In genomic region chr9:65120935-65121334, GRCm38 (mm10) we compare ENCODE assay signal across 8 mouse cellular contexts. TPM values are rescaled to one million over a fixed set of nuclear protein-coding genes. Genes with fewer than 3 reads are reported as not detected.
A peak's percentile ranks its signal among the peaks of the same experiment; 100 is the strongest.
DNase-seq lines count a peak whose midpoint lies in the region; ATAC-seq and TF ChIP-seq lines count a peak whose summit lies in the region.

No protein-coding gene starts in this region.

- no peak overlapping the region for H3K27ac ChIP-seq in cortical plate, adult 2 months (ENCODE audit: insufficient read depth, low read length)
- H3K27ac ChIP-seq in kidney, postnatal 0 days, result no peak overlapping the region
- no peak overlapping the region for H3K27ac ChIP-seq in liver, embryonic 11.5 days (ENCODE audit: low read depth, low read length)
- H3K27ac ChIP-seq in neural tube, embryonic 11.5 days (ENCODE audit: low read depth, low read length), result no peak overlapping the region
- no peak overlapping the region for H3K27ac ChIP-seq in testis, adult 2 months (ENCODE audit: control insufficient read depth, insufficient read depth, low read depth, low read length)

- DNase-seq in 3T3-L1 (ENCODE audit: low read depth, low spot score), result peak; percentile 72
- peak; percentile 84 for DNase-seq in R1 (ENCODE audit: low read depth, low spot score)
- peak; percentile 48 for DNase-seq in gastrocnemius, postnatal 25 days
- peak; percentile 91 for DNase-seq in kidney, postnatal 0 days (ENCODE audit: low spot score)
- peak; percentile 53 for DNase-seq in liver, embryonic 11.5 days (ENCODE audit: low spot score)
- DNase-seq in neural tube, embryonic 11.5 days (ENCODE audit: low spot score), result peak; percentile 77

- H3K27me3 ChIP-seq in kidney, postnatal 0 days (ENCODE audit: insufficient read depth, low read length), result 0 out of 2 replicates have a peak, but pooled peaks cover 9% of the 10 kb centered on the region
- H3K27me3 ChIP-seq in liver, embryonic 11.5 days (replicated peaks; ENCODE audit: control insufficient read depth, insufficient read depth, low read length), result peaks cover 39% of the 10 kb centered on the region
- 0 out of 2 replicates have a peak, but pooled peaks cover 6% of the 10 kb centered on the region for H3K27me3 ChIP-seq in neural tube, embryonic 11.5 days (ENCODE audit: control insufficient read depth, insufficient read depth, low read length)
- H3K27me3 ChIP-seq in testis, adult 2 months (ENCODE audit: control insufficient read depth, insufficient read depth, low read length), result no peaks in the 10 kb centered on the region; the same call in 1 of the 2 replicates

- TF ChIP-seq POLR2A in cortical plate, adult 2 months (IDR thresholded peaks at IDR 0.05; ENCODE audit: extremely low read depth, insufficient read depth, low read length), result no peak
- no peak for TF ChIP-seq POLR2A in testis, adult 2 months (IDR thresholded peaks at IDR 0.05; ENCODE audit: control insufficient read depth, low read depth, low read length)

- no peaks in the 10 kb centered on the region for H3K9me3 ChIP-seq in kidney, postnatal 0 days (replicated peaks; ENCODE audit: low read length)
- H3K9me3 ChIP-seq in liver, embryonic 11.5 days (ENCODE audit: control insufficient read depth, low read length), result no peaks in the 10 kb centered on the region
- no peaks in the 10 kb centered on the region for H3K9me3 ChIP-seq in neural tube, embryonic 11.5 days (ENCODE audit: control insufficient read depth, low read length)

- peak; percentile 90 for TF ChIP-seq CTCF in cortical plate, adult 2 months (IDR thresholded peaks at IDR 0.05; ENCODE audit: extremely low read depth, insufficient read depth, low read length)
- peak; percentile 95 for TF ChIP-seq CTCF in kidney, postnatal 0 days (IDR thresholded peaks at IDR 0.05; ENCODE audit: low read depth)
- peak; percentile 72; the same call in 1 of the 2 replicates for TF ChIP-seq CTCF in testis, adult 2 months (IDR thresholded peaks at IDR 0.05; ENCODE audit: control insufficient read depth, insufficient read depth, insufficient replicate concordance, low read depth, low read length)

- H3K9ac ChIP-seq in kidney, postnatal 0 days (ENCODE audit: low read depth, low read length), result no peak overlapping the region
- no peak overlapping the region for H3K9ac ChIP-seq in liver, embryonic 11.5 days (ENCODE audit: low read depth, low read length)
- no peak overlapping the region for H3K9ac ChIP-seq in neural tube, embryonic 11.5 days (ENCODE audit: low read length)

- H3K4me3 ChIP-seq in cortical plate, adult 2 months (ENCODE audit: insufficient read depth, low read length), result no peak overlapping the region
- no peak overlapping the region for H3K4me3 ChIP-seq in kidney, postnatal 0 days (replicated peaks; ENCODE audit: low read depth, low read length)
- no peak overlapping the region for H3K4me3 ChIP-seq in liver, embryonic 11.5 days (ENCODE audit: low read depth, low read length)
- H3K4me3 ChIP-seq in neural tube, embryonic 11.5 days (ENCODE audit: low read depth, low read length), result no peak overlapping the region
- no peak overlapping the region for H3K4me3 ChIP-seq in testis, adult 2 months (ENCODE audit: control insufficient read depth, low read depth, low read length)

- H3K4me1 ChIP-seq in cortical plate, adult 2 months (ENCODE audit: control insufficient read depth, insufficient read depth, low read length), result no peaks in the 10 kb centered on the region
- no peaks in the 10 kb centered on the region for H3K4me1 ChIP-seq in kidney, postnatal 0 days (replicated peaks; ENCODE audit: insufficient read depth, low read length)
- H3K4me1 ChIP-seq in liver, embryonic 11.5 days (replicated peaks; ENCODE audit: control insufficient read depth, insufficient read depth, low read length), result no peaks in the 10 kb centered on the region; the same call in none of the 2 replicates
- H3K4me1 ChIP-seq in neural tube, embryonic 11.5 days (ENCODE audit: control insufficient read depth, insufficient read depth, low read length), result peaks cover 4% of the 10 kb centered on the region; the same call in 1 of the 2 replicates
- peaks cover 8% of the 10 kb centered on the region for H3K4me1 ChIP-seq in testis, adult 2 months (ENCODE audit: control insufficient read depth, insufficient read depth, low read length)

- H3K36me3 ChIP-seq in kidney, postnatal 0 days (ENCODE audit: insufficient read depth, low read length), result no peaks in the 10 kb centered on the region
- 0 out of 2 replicates have a peak, but pooled peaks cover 2% of the 10 kb centered on the region for H3K36me3 ChIP-seq in liver, embryonic 11.5 days (ENCODE audit: control insufficient read depth, insufficient read depth, low read length)
- no peaks in the 10 kb centered on the region for H3K36me3 ChIP-seq in neural tube, embryonic 11.5 days (ENCODE audit: control insufficient read depth, insufficient read depth, low read length)
- H3K36me3 ChIP-seq in testis, adult 2 months (ENCODE audit: control insufficient read depth, insufficient read depth, low read length), result no peaks in the 10 kb centered on the region

- H3K4me2 ChIP-seq in kidney, postnatal 0 days (ENCODE audit: low read length), result no peak overlapping the region
- no peak overlapping the region for H3K4me2 ChIP-seq in liver, embryonic 11.5 days
- H3K4me2 ChIP-seq in neural tube, embryonic 11.5 days (ENCODE audit: low read depth), result no peak overlapping the region

- 0 out of 2 replicates have a peak, but pooled peaks have one; percentile 46 for ATAC-seq in kidney, postnatal 0 days (replicated peaks; ENCODE audit: low FRiP score, low read depth)
- ATAC-seq in liver, embryonic 11.5 days (replicated peaks; ENCODE audit: low FRiP score), result peak; percentile 65
- ATAC-seq in neural tube, embryonic 11.5 days (ENCODE audit: insufficient read depth, low FRiP score, low TSS enrichment), result peak; percentile 45; the same call in 1 of the 2 replicates

- WGBS in kidney, postnatal 0 days, result 2% methylated on average over 3 of the region's 3 CpGs
- 9% methylated on average over 3 of the region's 3 CpGs for WGBS in liver, embryonic 11.5 days
- 4% methylated on average over 3 of the region's 3 CpGs for WGBS in neural tube, embryonic 11.5 days

RNA-seq across cellular contexts. Expression of gene Igdcc4, which starts 19.6 kb away (rescaled TPM):
- polyA plus RNA-seq in cortical plate, adult 2 months (2012; rRNA removed), result 27.2 and 27.9 TPM in 2 replicates
- total RNA-seq in gastrocnemius, postnatal 25 days (2021), result 10 to 100 TPM; 26.4 to 27.3 TPM
- polyA plus RNA-seq in kidney, postnatal 0 days (2015; fragmentation: Nextera tagmentation; extraction: Ambion mirVana), result 4.9 and 5.2 TPM in 2 replicates
- polyA plus RNA-seq in liver, embryonic 11.5 days (2014; fragmentation: Nextera tagmentation; extraction: Ambion mirVana), result 12.0 and 15.0 TPM in 2 replicates
- 12.3 and 14.1 TPM in 2 replicates for polyA plus RNA-seq in neural tube, embryonic 11.5 days (2014; fragmentation: Nextera tagmentation; extraction: Ambion mirVana)
- 2.8 and 3.1 TPM in 2 replicates for polyA plus RNA-seq in testis, adult 2 months (2012; rRNA removed)

RNA-seq across cellular contexts. Expression of gene Igdcc3, which starts 20.1 kb away (rescaled TPM):
- polyA plus RNA-seq in cortical plate, adult 2 months (2012; rRNA removed), result 1.3 and 2.0 TPM in 2 replicates
- total RNA-seq in gastrocnemius, postnatal 25 days (2021), result under 1 TPM; 0.21 to 0.33 TPM
- polyA plus RNA-seq in kidney, postnatal 0 days (2015; fragmentation: Nextera tagmentation; extraction: Ambion mirVana), result 2.2 and 2.4 TPM in 2 replicates
- polyA plus RNA-seq in liver, embryonic 11.5 days (2014; fragmentation: Nextera tagmentation; extraction: Ambion mirVana), result 4.8 and 5.5 TPM in 2 replicates
- 60.7 and 71.9 TPM in 2 replicates for polyA plus RNA-seq in neural tube, embryonic 11.5 days (2014; fragmentation: Nextera tagmentation; extraction: Ambion mirVana)
- 0.27 and 0.36 TPM in 2 replicates for polyA plus RNA-seq in testis, adult 2 months (2012; rRNA removed)
